Mouse (Mus musculus) forebrain, embryonic 12.5 days (tissue): ENCODE results near the gene Nans. TPM values are rescaled to one million over a fixed set of nuclear protein-coding genes. Genes with fewer than 3 reads are reported as not detected.
A peak's percentile ranks its signal among the peaks of the same experiment; 100 is the strongest.

Experiments
- ATAC-seq: fragments of 200-750 bp; cut with Nextera tagmentation; 2 replicates; pipeline ENCODE4 v1.8.0; 2017; ENCODE audit warnings: moderate TSS enrichment; ENCODE audit not compliant: low FRiP score
- H3K27ac ChIP-seq: fragments of 300-500 bp; sonication (generic); 2 replicates; pipeline ENCODE4 v1.5.1; 2016; ENCODE audit warnings: mild to moderate bottlenecking
- H3K27me3 ChIP-seq: fragments of 300-500 bp; sonication (generic); 2 replicates; pipeline ENCODE4 v1.6.1; 2016; ENCODE audit warnings: mild to moderate bottlenecking
- H3K36me3 ChIP-seq: fragments of 300-500 bp; sonication (generic); replicated peaks from 2 replicates; pipeline ENCODE4 v1.6.1; 2016; ENCODE audit warnings: mild to moderate bottlenecking
- H3K4me1 ChIP-seq: fragments of 300-500 bp; sonication (generic); 2 replicates; pipeline ENCODE4 v1.6.1; 2016
- H3K4me2 ChIP-seq: fragments of 300-500 bp; sonication (generic); 2 replicates; pipeline ENCODE4 v1.6.1; 2016; ENCODE audit warnings: mild to moderate bottlenecking, moderate library complexity
- H3K4me3 ChIP-seq: fragments of 300-500 bp; sonication (generic); replicated peaks from 2 replicates; pipeline ENCODE4 v1.5.1; 2016; ENCODE audit warnings: mild to moderate bottlenecking
- H3K9ac ChIP-seq: fragments of 300-500 bp; sonication (generic); 2 replicates; pipeline ENCODE4 v1.6.1; 2016; ENCODE audit warnings: mild to moderate bottlenecking
- H3K9me3 ChIP-seq: fragments of 300-500 bp; sonication (generic); 2 replicates; pipeline ENCODE4 v1.6.1; 2016
- WGBS: fragments of 180-500 bp; shearing (Covaris S2); methylation state at CpG from one replicate; pipeline ENCODE4 v1.1.7; 2016; 5-methylcytosine and 5-hydroxymethylcytosine counted together
- polyA plus RNA-seq: library from polyadenylated mRNA; unstranded; fragments of >200 nt; fragmentation: Nextera tagmentation; extraction: Ambion mirVana; gene quantifications from 2 replicates; pipeline ENCODE4 v1.2.1, GENCODE M21; 2016

The Nans gene
- polyA plus RNA-seq, result 63.5 and 75.8 TPM in 2 replicates

DNA sequence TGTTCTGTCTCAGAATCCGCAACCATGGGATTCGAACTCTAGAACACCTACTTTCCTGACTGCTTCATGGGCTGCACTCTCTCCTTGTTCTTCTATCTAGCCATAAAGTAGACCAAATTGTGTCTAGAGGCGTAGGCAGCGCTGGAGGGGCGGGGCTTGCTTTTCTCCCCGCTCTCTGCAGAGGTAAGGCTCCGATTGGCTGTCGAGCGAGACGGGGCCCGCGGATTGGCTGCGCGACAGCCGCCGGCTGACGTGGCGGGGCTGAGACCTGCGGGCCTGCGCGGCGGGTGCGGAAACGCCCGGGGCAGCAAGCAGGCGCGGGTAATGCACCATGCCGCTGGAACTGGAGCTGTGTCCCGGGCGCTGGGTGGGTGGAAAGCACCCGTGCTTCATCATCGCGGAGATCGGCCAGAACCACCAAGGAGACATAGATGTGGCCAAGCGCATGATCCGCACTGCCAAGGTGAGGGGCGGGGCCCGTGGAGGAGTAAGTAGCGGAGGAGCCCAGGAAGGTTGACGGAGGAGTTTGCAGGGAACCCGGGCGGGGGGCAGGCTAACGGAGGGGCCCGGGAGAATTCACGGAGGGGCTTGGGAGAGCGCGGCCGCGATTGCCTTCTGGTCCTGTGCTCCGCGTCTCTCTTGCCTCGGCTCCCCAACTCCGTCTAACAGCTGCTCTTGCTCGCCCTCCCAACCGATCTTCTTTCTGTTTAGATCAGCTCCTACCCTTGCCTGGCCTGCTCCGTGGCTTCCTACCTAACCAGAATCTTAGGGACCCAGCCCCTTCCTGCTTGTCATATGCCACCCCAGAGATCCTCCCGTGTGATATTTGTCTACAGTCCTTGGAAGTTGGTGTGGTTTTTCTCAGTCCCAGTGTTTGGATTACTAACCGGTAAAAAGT, at the start of gene Nans:
Gene Nans, plus strand, starts transcription at position 221 of the 898 bp plus-strand sequence.
- Histone ChIP-seq H3K27ac (peak within 1 kb of the TSS; percentile 73), H3K4me3 (peak within 1 kb of the TSS; percentile 80), H3K36me3 (peaks cover 16% of the 10 kb centered on the region), H3K4me1 (peaks cover 7% of the 10 kb centered on the region), H3K27me3 (no peaks in the 10 kb centered on the region), H3K9ac (peak within 1 kb of the TSS; percentile 72), H3K4me2 (peak within 1 kb of the TSS; percentile 75), H3K9me3 (no peaks in the 10 kb centered on the region)
- WGBS, result under 1% methylated on average over 56 of the region's 58 CpGs
- peak; percentile 100 for ATAC-seq

DNA sequence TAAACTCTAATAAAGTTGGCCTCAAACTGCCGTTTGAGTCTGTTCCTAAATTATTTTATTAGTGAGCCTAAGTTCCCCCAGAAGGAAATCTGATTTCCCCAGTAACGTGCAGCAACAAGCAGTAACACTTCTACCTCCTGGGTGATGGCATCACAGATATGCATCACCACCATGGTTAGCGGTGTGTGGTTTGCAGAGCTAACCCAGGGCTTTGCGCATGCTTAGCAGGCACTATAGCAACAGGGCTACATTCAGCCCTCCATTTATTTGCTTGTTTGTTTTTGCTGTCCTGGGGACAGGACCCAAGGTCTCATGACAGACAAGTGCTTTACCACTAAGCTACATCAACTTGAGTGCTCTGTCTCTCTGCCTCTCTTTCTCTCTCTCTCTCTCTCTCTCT, 46.5 kb upstream of the Nans start:
- no peaks in the 10 kb centered on the region for H3K9me3 ChIP-seq
- no peak for ATAC-seq
- H3K4me3 ChIP-seq, result no peak overlapping the region
- no peak overlapping the region for H3K27ac ChIP-seq
- no peaks in the 10 kb centered on the region for H3K36me3 ChIP-seq
- no peaks in the 10 kb centered on the region for H3K27me3 ChIP-seq
- no peaks in the 10 kb centered on the region for H3K4me1 ChIP-seq
- H3K4me2 ChIP-seq, result no peak overlapping the region
- WGBS, result 88% methylated on average over 4 of the region's 4 CpGs
- H3K9ac ChIP-seq, result no peak overlapping the region

GRCm38 (mm10) chr4:46445237-46445945, 43.7 kb upstream of the Nans start:
- ATAC-seq, result no peak
- no peaks in the 10 kb centered on the region for H3K36me3 ChIP-seq
- H3K9ac ChIP-seq, result no peak overlapping the region
- 0 out of 2 replicates have a peak, but pooled peaks cover 4% of the 10 kb centered on the region for H3K27me3 ChIP-seq
- H3K4me3 ChIP-seq, result no peak overlapping the region
- H3K4me2 ChIP-seq, result no peak overlapping the region
- H3K9me3 ChIP-seq, result no peaks in the 10 kb centered on the region
- 49% methylated on average over 9 of the region's 9 CpGs for WGBS
- no peak overlapping the region for H3K27ac ChIP-seq
- 0 out of 2 replicates have a peak, but pooled peaks cover 4% of the 10 kb centered on the region for H3K4me1 ChIP-seq

- Histone ChIP-seq H3K9me3 (no peaks in the 10 kb centered on the region), H3K9ac (no peak overlapping the region), H3K27me3 (0 out of 2 replicates have a peak, but pooled peaks cover 4% of the 10 kb centered on the region), H3K36me3 (no peaks in the 10 kb centered on the region), H3K4me1 (peaks cover 6% of the 10 kb centered on the region), H3K27ac (no peak overlapping the region), H3K4me2 (no peak overlapping the region), H3K4me3 (no peak overlapping the region)
- ATAC-seq, result no peak
- WGBS, result 59% methylated on average over 1 of the region's 1 CpGs
Observed at GRCm38 (mm10) chr4:46447461-46447860, 41.6 kb upstream of the Nans start.

DNA sequence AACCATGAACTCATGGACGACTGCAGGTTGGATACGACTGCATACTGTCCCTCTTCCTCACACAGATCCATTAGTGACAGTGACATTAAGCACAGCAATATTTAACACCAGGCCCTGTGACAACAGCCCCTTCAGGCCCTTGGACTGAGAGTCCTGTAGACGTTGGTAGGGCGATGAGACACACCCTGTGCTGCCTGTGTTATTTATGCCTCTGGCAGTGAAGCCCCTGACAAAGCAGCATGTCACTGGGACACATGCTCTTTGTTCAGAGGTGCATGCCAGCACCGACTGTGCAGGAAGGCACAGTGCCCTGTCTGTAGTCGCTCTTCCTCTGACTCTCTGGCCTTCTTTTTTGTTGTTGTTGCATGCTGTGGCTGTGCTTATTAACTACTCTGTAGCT, 40.2 kb upstream of the Nans start:
- no peak for ATAC-seq
- Histone ChIP-seq H3K4me2 (no peak overlapping the region), H3K36me3 (no peaks in the 10 kb centered on the region), H3K9ac (no peak overlapping the region), H3K4me3 (no peak overlapping the region), H3K4me1 (peaks cover 20% of the 10 kb centered on the region), H3K27me3 (0 out of 2 replicates have a peak, but pooled peaks cover 4% of the 10 kb centered on the region), H3K27ac (no peak overlapping the region), H3K9me3 (no peaks in the 10 kb centered on the region)
- WGBS, result 53% methylated on average over 6 of the region's 6 CpGs

DNA sequence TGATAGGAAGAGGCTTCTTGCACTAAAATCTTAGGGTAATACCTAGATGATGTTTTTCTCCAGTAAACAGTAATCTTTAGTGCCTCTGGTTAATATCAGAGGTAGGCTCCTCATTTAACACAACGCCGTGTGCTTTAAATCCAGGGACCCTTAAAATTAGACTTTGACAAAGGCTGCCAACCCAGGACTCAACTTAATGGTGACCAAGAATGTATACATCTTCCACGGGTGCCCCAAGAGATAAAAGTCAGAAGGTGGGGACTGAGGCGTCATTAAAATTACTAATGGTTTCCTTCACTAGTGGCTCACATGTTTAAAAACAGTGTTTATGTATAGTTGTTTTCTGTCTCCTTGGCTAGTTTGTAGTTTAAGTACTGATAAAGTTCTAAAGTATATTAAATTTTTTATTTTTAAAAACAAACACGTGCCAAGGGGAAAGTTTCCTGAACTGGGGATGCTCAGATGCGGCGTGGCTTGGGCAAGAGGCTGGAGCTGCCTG, 39.0 kb upstream of the Nans start:
- no peak for ATAC-seq

GRCm38 (mm10) chr4:46450519-46451131, 38.4 kb upstream of the Nans start, which contains the start of gene Anp32b:
Anp32b (plus strand) TSS chr4:46450902.
- 0 out of 2 replicates have a peak, but pooled peaks cover 4% of the 10 kb centered on the region for H3K27me3 ChIP-seq
- H3K4me3 ChIP-seq, result peak within 1 kb of the TSS; percentile 90
- H3K9ac ChIP-seq, result peak within 1 kb of the TSS; percentile 99
- H3K9me3 ChIP-seq, result no peaks in the 10 kb centered on the region
- peak within 1 kb of the TSS; percentile 87 for H3K4me2 ChIP-seq
- peak; percentile 96 for ATAC-seq
- peaks cover 34% of the 10 kb centered on the region for H3K4me1 ChIP-seq
- WGBS, result under 1% methylated on average over 54 of the region's 66 CpGs
- peak within 1 kb of the TSS; percentile 99 for H3K27ac ChIP-seq
- no peaks in the 10 kb centered on the region for H3K36me3 ChIP-seq

More for the DNA sequence above, 39.0 kb upstream of the Nans start:
- H3K27me3 ChIP-seq, result 0 out of 2 replicates have a peak, but pooled peaks cover 4% of the 10 kb centered on the region
- WGBS, result 30% methylated on average over 7 of the region's 7 CpGs
- peak overlapping the region; percentile 87 for H3K4me2 ChIP-seq
- no peaks in the 10 kb centered on the region for H3K36me3 ChIP-seq
- H3K9me3 ChIP-seq, result no peaks in the 10 kb centered on the region
- H3K4me1 ChIP-seq, result peaks cover 29% of the 10 kb centered on the region
- H3K4me3 ChIP-seq, result peak overlapping the region; percentile 90
- H3K27ac ChIP-seq, result peak overlapping the region; percentile 99
- H3K9ac ChIP-seq, result peak overlapping the region; percentile 99

DNA sequence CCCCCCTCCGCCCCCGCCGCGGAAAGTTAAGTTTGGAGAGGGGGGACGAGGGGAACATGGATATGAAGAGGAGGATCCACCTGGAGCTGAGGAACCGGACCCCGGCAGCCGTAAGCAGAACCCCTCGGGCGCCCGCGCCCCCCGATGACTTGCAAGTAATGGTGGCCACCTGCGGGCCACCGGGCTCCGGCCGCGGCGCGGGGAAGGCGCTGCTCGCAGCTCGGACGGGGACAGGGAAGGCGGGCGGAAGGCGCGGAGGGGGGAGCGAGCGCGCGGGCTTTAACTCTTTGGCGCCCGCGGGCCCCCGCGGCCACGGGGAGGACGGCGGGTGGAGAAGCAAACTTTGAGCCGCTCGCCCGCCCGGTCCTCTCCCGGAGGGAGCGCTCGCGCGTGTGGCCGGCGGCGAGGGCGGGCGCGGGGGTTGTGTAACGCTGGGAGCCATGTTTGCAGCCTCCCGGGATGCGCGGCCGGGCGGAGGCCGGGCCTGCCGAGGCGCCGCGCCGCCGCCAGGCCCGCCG, 37.7 kb upstream of the Nans start:
- ATAC-seq, result peak; percentile 55
- Histone ChIP-seq H3K9me3 (no peaks in the 10 kb centered on the region), H3K9ac (peak overlapping the region; percentile 99), H3K36me3 (no peaks in the 10 kb centered on the region), H3K27me3 (0 out of 2 replicates have a peak, but pooled peaks cover 4% of the 10 kb centered on the region), H3K4me2 (peak overlapping the region; percentile 87), H3K4me3 (peak overlapping the region; percentile 90), H3K4me1 (peaks cover 34% of the 10 kb centered on the region), H3K27ac (peak overlapping the region; percentile 99)
- WGBS, result under 1% methylated on average over 56 of the region's 70 CpGs

DNA sequence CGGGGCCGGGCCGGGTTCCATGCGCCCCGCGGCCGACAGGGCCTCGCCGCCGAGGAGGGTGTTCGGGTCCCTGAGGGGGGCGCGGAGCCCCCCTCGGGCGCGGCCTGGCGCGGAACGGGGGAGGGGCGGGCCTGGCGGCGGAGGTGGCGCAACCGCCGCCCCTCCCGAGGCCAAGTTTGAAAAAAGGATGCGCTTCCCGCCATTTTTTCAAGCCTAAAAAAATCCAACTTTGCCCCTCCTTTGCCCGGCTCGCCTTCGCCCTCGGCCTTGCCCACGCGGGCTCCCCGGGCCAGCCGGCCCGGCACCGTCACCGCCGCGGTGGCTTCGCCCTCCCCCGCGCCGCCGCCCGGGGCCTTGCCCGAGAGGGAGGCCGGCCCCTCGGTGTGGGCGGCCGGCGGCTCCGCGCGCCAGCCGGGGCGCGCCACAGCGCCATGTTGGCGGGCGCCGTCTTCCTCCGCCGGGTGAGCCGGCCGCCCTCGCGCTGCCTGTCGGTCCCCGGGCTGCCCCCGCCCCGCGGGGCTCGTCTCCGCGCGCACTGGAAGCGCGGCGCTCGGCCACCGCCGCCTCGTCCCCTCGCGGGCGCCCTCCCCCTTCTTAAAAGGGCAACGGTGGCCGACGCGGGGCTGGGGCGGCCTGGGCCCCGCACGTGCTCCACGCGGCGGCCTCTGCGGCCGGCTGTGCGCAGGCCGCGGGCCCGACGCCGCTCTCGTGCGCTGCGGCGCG, 37.1 kb upstream of the Nans start:
- Histone ChIP-seq H3K9ac (peak overlapping the region; percentile 99), H3K4me1 (peaks cover 34% of the 10 kb centered on the region), H3K4me2 (peak overlapping the region; percentile 87), H3K27ac (peak overlapping the region; percentile 99), H3K9me3 (no peaks in the 10 kb centered on the region), H3K36me3 (no peaks in the 10 kb centered on the region), H3K4me3 (peak overlapping the region; percentile 90), H3K27me3 (0 out of 2 replicates have a peak, but pooled peaks cover 4% of the 10 kb centered on the region)
- ATAC-seq, result peak; percentile 60
- WGBS, result 1% methylated on average over 65 of the region's 111 CpGs

GRCm38 (mm10) chr4:46452481-46452850, 36.6 kb upstream of the Nans start:
- Histone ChIP-seq H3K9me3 (no peaks in the 10 kb centered on the region), H3K9ac (peak overlapping the region; percentile 99), H3K4me1 (peaks cover 34% of the 10 kb centered on the region), H3K4me2 (peak overlapping the region; percentile 87), H3K4me3 (peak overlapping the region; percentile 90), H3K27me3 (0 out of 2 replicates have a peak, but pooled peaks cover 4% of the 10 kb centered on the region), H3K36me3 (no peaks in the 10 kb centered on the region), H3K27ac (peak overlapping the region; percentile 99)
- under 1% methylated on average over 19 of the region's 19 CpGs for WGBS
- peak; percentile 18 for ATAC-seq
